Mouse (Mus musculus) kidney, embryonic 16.5 days (tissue): ENCODE data around the gene Hmcn1. TPM values are rescaled to one million over a fixed set of nuclear protein-coding genes. Genes with fewer than 3 reads are reported as not detected.

Experiments
- ATAC-seq: fragments of 200-750 bp; cut with Nextera tagmentation; 2 replicates; pipeline ENCODE4 v1.8.0; 2017; ENCODE audit warnings: moderate TSS enrichment; ENCODE audit not compliant: low FRiP score, low TSS enrichment
- H3K27ac ChIP-seq: fragments of 300-500 bp; sonication (generic); 2 replicates; pipeline ENCODE4 v1.5.1; 2014; ENCODE audit warnings: low read length
- H3K27me3 ChIP-seq: fragments of 300-500 bp; sonication (generic); 2 replicates; pipeline ENCODE4 v1.6.1; 2014; ENCODE audit warnings: low read length, control low read depth, mixed read lengths; ENCODE audit not compliant: insufficient read depth
- H3K36me3 ChIP-seq: fragments of 300-500 bp; sonication (generic); 2 replicates; pipeline ENCODE4 v1.6.1; 2014; ENCODE audit warnings: low read length, control low read depth, mixed read lengths; ENCODE audit not compliant: insufficient read depth
- H3K4me1 ChIP-seq: fragments of 300-500 bp; sonication (generic); 2 replicates; pipeline ENCODE4 v1.6.1; 2014; ENCODE audit warnings: low read length, control low read depth, mixed read lengths; ENCODE audit not compliant: insufficient read depth
- H3K4me2 ChIP-seq: fragments of 300-500 bp; sonication (generic); replicated peaks from 2 replicates; pipeline ENCODE4 v1.6.1; 2014; ENCODE audit warnings: low read depth, low read length
- H3K4me3 ChIP-seq: fragments of 300-500 bp; sonication (generic); 2 replicates; pipeline ENCODE4 v1.5.1; 2014; ENCODE audit warnings: mild to moderate bottlenecking, low read length
- H3K9ac ChIP-seq: fragments of 300-500 bp; sonication (generic); replicated peaks from 2 replicates; pipeline ENCODE4 v1.6.1; 2014; ENCODE audit warnings: low read length
- H3K9me3 ChIP-seq: fragments of 300-500 bp; sonication (generic); 2 replicates; pipeline ENCODE4 v1.6.1; 2016; ENCODE audit warnings: low read length, control low read depth
- WGBS: fragments of 180-500 bp; shearing (Covaris S2); extraction: QIAGEN DNeasy Blood & Tissue Kit; methylation state at CpG from one replicate; pipeline ENCODE4 v1.1.7; 2014; 5-methylcytosine and 5-hydroxymethylcytosine counted together
- polyA plus RNA-seq: library from polyadenylated mRNA; unstranded; fragments of >200 nt; fragmentation: Nextera tagmentation; extraction: Ambion mirVana; gene quantifications from 2 replicates; pipeline ENCODE4 v1.2.1, GENCODE M21; 2015

The Hmcn1 gene
- polyA plus RNA-seq, 1 experiment from 2014 or later, result 21.9 TPM

DNA sequence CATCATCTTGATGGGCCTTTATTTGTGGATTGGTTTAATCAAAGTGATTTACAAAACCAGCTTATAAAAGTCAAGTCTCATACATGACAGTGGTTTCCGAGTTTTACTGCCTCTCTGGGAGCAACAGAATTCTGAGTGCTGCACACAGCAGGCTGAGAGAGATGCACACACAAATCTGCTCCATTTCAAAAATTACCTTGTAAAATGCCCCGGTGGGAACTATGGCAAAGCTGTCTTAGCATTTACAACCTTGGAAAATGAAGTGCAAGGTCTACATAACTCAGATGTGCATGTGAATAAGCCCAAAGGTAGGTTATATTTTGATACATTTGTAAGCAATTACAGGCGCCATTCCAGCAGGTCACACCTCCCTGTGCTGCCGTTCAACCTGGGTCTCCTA is 245.5 kb downstream of the Hmcn1 start:
- Histone ChIP-seq H3K4me3 (no peak overlapping the region), H3K36me3 (peaks cover 15% of the 10 kb centered on the region; the same call in 1 of the 2 replicates), H3K27ac (no peak overlapping the region), H3K9ac (no peak overlapping the region), H3K9me3 (no peaks in the 10 kb centered on the region), H3K27me3 (no peaks in the 10 kb centered on the region), H3K4me1 (peaks cover 3% of the 10 kb centered on the region), H3K4me2 (no peak overlapping the region)
- WGBS, result 79% methylated on average over 4 of the region's 4 CpGs
- ATAC-seq, result no peak

DNA sequence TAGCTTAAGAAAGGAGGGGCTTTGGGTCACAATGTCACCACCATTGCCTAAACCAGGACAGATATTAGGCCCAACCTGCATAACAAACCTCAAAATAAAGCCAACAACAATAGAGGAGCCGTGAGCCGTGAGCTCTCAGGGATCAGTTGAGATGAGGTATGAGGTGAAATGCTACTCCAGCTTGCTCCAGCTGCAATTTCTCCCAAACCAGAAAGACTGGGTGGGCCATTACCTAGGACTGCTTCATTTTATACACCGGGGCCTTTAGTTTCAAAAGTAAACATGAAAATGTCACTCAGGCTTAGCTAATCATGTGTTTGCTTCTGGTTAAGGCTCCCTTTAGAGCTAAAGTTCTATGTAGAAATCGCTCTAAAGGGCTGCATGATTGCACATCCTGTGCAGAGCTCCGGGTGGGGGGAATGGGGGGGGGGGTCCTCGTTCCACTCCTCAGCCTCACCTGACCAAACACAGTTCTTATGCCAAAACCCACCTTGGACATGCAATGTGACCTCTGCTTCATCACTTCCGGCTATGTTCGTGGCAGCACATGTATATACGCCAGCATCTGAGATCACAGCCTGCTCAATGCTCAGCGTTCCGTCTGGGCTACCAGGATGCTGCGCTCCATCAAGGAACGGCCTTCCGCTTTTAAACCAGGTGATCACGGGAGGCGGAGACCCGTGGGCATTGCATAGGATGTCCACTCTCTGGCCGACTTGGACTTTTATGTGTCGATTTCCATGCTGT is 250.0 kb downstream of the Hmcn1 start:
- Histone ChIP-seq H3K27ac (peak overlapping the region; percentile 72), H3K27me3 (no peaks in the 10 kb centered on the region), H3K36me3 (peaks cover 9% of the 10 kb centered on the region; the same call in 1 of the 2 replicates), H3K4me1 (peaks cover 6% of the 10 kb centered on the region), H3K9ac (no peak overlapping the region), H3K9me3 (no peaks in the 10 kb centered on the region), H3K4me3 (no peak overlapping the region), H3K4me2 (no peak overlapping the region)
- 50% methylated on average over 19 of the region's 19 CpGs for WGBS
- peak; percentile 88 for ATAC-seq

DNA sequence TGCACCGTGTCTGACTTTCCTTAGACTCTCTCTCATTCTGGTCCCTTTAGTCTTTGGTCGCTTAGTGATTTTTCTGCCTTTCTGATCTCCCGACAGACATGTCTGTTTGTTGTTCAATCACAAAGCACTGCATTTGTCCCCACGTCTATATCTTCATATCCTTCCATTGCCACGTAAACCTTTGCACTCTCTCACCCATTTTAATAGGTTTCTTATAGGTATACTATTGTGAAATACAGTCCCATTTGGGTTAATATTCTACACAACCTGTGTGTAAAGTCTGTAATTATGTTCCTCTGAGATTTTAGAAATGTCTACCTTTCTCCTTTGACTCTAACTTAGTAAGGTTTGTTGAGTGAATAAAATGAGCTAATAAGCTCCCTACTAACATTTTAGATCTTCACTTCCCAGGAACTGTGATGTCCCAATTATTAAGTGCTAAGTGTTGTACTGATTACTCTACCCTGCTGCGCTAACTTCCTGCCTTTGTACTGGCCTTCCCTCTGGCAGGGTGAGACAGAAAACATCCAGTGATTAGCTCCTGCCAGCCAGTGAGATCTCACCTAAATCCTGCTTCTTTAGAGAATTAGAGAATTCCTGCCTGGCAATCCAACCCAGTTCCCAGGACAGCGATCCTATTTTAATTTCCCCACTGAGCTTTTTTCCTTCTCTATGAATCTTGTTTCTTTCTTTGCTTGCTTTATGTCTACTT is 250.7 kb downstream of the Hmcn1 start:
- no peak for ATAC-seq
- Histone ChIP-seq H3K4me2 (no peak overlapping the region), H3K9ac (no peak overlapping the region), H3K36me3 (peaks cover 3% of the 10 kb centered on the region; the same call in 1 of the 2 replicates), H3K4me1 (peaks cover 6% of the 10 kb centered on the region), H3K27me3 (no peaks in the 10 kb centered on the region), H3K9me3 (no peaks in the 10 kb centered on the region), H3K27ac (peak overlapping the region; percentile 72), H3K4me3 (no peak overlapping the region)
- 73% methylated on average over 7 of the region's 7 CpGs for WGBS

DNA sequence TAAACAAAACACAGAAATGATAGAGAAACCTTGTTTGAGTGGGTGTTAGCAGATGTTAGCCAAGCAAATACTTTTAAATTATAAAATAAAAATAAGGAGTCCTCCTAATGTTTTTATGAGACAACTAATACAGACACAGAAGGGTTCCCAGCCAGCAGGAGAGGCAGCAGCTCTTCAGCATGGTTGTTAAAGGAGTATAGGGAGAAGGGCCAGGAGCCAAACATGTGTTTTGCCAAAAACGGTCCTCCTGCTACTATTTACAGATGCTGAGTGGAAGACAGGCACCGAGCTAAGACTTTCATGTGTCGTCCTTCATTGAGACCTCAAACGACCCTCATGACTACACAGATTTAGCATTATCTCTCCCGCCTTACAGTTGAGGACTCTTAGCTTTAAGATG is 281.8 kb downstream of the Hmcn1 start:
- Histone ChIP-seq H3K27ac (no peak overlapping the region), H3K27me3 (no peaks in the 10 kb centered on the region), H3K4me3 (no peak overlapping the region), H3K4me2 (no peak overlapping the region), H3K9me3 (no peaks in the 10 kb centered on the region), H3K4me1 (no peaks in the 10 kb centered on the region), H3K36me3 (0 out of 2 replicates have a peak, but pooled peaks cover 2% of the 10 kb centered on the region), H3K9ac (no peak overlapping the region)
- 71% methylated on average over 5 of the region's 5 CpGs for WGBS
- ATAC-seq, result no peak

DNA sequence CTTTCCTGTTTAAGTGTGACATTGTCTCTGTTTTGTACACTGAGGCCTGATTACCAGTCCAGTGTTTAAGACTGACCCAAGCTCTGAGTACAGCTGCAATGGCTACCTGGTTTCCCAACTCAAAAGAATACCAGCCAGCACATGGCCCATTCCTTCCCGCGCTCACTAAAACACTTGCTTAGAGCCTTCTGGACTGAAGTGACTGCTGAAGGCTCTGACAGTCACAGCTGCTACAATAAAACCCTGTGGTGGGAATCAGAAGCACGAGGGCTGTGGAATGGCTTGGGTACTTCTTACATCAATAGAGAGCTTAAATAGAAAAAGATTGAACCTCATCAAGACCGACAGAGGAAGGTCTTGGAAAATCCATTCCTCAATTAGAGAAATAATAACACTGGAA is 286.7 kb downstream of the Hmcn1 start:
- H3K4me1 ChIP-seq, result no peaks in the 10 kb centered on the region
- no peak overlapping the region for H3K4me3 ChIP-seq
- ATAC-seq, result no peak
- no peak overlapping the region for H3K9ac ChIP-seq
- peaks cover 5% of the 10 kb centered on the region; the same call in 1 of the 2 replicates for H3K36me3 ChIP-seq
- no peaks in the 10 kb centered on the region for H3K9me3 ChIP-seq
- 82% methylated on average over 4 of the region's 4 CpGs for WGBS
- H3K4me2 ChIP-seq, result no peak overlapping the region
- no peak overlapping the region for H3K27ac ChIP-seq
- no peaks in the 10 kb centered on the region for H3K27me3 ChIP-seq

DNA sequence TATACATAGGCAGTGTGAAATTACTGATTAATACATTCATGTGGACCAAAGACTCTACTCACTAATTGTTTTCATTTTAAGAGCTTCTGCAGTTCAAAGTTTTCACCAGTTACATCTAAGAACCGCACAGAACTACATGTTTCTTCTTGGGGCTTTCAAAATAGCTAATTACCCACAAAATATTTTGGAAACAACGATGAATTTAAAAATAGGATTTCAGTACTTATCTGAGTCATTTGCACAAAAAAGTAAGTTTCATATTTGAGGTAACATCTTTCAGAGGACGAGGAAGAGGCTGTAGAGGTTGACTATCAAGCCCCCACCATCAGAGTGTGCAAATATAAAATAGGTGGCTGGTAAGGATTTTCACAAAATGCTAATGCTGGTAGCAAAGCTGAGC is 295.5 kb downstream of the Hmcn1 start:
- no peak overlapping the region for H3K4me2 ChIP-seq
- H3K4me1 ChIP-seq, result no peaks in the 10 kb centered on the region
- 95% methylated on average over 3 of the region's 3 CpGs for WGBS
- peaks cover 7% of the 10 kb centered on the region; the same call in 1 of the 2 replicates for H3K36me3 ChIP-seq
- no peak overlapping the region for H3K4me3 ChIP-seq
- H3K27ac ChIP-seq, result no peak overlapping the region
- no peaks in the 10 kb centered on the region for H3K9me3 ChIP-seq
- no peak for ATAC-seq
- no peaks in the 10 kb centered on the region for H3K27me3 ChIP-seq
- no peak overlapping the region for H3K9ac ChIP-seq

DNA sequence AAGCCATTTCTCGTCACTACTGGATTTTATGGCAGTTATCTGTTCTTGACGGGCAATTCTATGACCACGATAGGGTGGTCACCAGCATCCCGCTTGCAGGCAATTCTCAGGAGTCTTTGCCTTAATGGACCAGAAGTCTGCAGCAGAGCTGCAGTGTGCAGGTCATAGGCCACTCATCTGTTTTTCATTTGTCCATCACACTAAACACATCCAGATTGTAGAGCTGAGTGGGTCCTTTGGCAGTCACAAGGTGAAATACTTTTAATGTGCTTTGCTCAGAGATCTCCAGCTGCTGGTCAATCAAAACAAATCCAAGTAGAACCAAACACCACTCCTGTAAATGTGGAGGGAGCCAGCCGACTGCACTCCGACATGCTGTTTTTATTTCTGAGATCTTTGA is 311.2 kb downstream of the Hmcn1 start:
- Histone ChIP-seq H3K9ac (no peak overlapping the region), H3K27ac (no peak overlapping the region), H3K4me2 (no peak overlapping the region), H3K4me1 (no peaks in the 10 kb centered on the region), H3K36me3 (no peaks in the 10 kb centered on the region), H3K4me3 (no peak overlapping the region), H3K27me3 (no peaks in the 10 kb centered on the region), H3K9me3 (no peaks in the 10 kb centered on the region)
- 73% methylated on average over 6 of the region's 6 CpGs for WGBS
- no peak for ATAC-seq

DNA sequence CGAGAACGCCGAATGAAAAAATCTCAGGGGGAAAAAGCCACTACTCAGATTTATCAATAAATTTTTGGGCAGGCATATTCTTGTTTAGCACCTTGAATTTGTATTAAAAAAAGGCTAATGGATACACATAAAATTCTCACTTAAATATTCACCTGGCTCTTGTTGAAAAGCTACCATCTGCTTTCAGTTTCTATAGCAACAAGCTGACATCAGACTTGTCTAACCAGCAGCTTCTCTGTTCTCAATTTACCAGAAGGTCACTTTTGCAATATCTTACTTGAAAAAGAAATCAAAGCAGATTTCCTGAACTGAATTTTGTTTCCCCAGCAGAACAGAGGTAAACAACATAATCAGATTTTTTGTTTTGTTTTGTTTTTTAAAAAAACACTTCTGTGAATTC is 311.8 kb downstream of the Hmcn1 start:
- H3K4me2 ChIP-seq, result no peak overlapping the region
- H3K27me3 ChIP-seq, result no peaks in the 10 kb centered on the region

DNA sequence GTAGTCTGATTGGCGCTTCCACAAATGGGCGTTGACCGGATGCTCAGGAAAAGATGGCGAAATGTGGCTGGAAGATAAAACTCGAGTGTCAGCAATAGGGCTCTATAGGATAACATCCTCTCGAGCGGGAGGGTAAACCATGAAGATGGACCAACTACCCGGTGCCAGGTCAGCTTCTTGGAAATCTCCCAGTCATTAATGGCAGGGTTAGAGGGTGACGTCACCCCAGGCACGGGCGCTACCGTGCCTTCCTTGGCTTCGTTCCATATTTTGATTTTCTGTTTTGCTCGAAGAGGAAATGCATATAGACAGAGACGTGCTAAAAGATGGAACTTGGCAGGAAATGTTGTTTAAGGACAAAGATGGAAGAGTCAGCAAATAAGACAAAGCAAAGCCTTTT is 312.2 kb downstream of the Hmcn1 start:
- Histone ChIP-seq H3K36me3 (no peaks in the 10 kb centered on the region), H3K9me3 (no peaks in the 10 kb centered on the region), H3K9ac (no peak overlapping the region), H3K4me1 (no peaks in the 10 kb centered on the region), H3K27ac (no peak overlapping the region), H3K4me2 (no peak overlapping the region), H3K27me3 (no peaks in the 10 kb centered on the region), H3K4me3 (no peak overlapping the region)
- no peak for ATAC-seq
- WGBS, result 84% methylated on average over 15 of the region's 15 CpGs

More for the DNA sequence above, 311.8 kb downstream of the Hmcn1 start:
- Histone ChIP-seq H3K9me3 (no peaks in the 10 kb centered on the region), H3K4me3 (no peak overlapping the region), H3K36me3 (no peaks in the 10 kb centered on the region), H3K4me1 (no peaks in the 10 kb centered on the region), H3K27ac (no peak overlapping the region), H3K9ac (no peak overlapping the region)
- WGBS, result 90% methylated on average over 3 of the region's 3 CpGs
- no peak for ATAC-seq

DNA sequence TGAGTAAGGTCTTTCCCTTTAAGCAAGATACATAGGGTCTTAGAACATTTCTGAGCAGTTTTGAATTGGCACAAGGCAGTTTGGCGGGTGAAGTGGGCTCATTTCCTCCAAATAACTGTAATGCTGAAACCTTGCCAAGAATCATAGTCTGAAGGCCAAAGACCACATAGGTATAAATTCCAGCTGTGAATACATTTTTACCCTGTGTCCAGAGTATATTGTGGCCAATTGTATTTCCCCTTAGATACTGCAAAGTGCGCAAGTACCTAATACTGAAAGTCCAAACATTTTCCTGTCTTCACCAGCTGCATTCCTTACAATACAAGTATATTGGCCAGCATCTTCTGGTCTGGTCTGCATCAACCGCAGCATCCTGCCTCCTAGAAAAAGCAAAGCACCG is 312.9 kb downstream of the Hmcn1 start:
- H3K9me3 ChIP-seq, result no peaks in the 10 kb centered on the region
- no peaks in the 10 kb centered on the region for H3K27me3 ChIP-seq
- no peak overlapping the region for H3K4me2 ChIP-seq
- H3K36me3 ChIP-seq, result no peaks in the 10 kb centered on the region
- no peak overlapping the region for H3K4me3 ChIP-seq
- H3K4me1 ChIP-seq, result no peaks in the 10 kb centered on the region
- ATAC-seq, result no peak
- no peak overlapping the region for H3K9ac ChIP-seq
- 79% methylated on average over 4 of the region's 4 CpGs for WGBS
- H3K27ac ChIP-seq, result no peak overlapping the region
